Mouse (Mus musculus) spleen, adult 18-20 months (tissue): ENCODE data around the gene Itga8.

ENCODE experiments used
- DNase-seq, 2 experiments: peaks; one replicate each; pipeline ENCODE4 v3.0.0; 2022; ENCODE audit warnings: mixed read lengths in 2 of 2

Itga8 gene

GRCm38 (mm10) chr2:12293458-12293857 lies 8.3 kb downstream of the Itga8 start:
- DNase-seq, result no peak

GRCm38 (mm10) chr2:12292023-12292820 lies 9.5 kb downstream of the Itga8 start:
- no peak for DNase-seq

- DNase-seq, result no peak
Observed at GRCm38 (mm10) chr2:12290235-12290634, 11.5 kb downstream of the Itga8 start.

- no peak for DNase-seq
Observed at GRCm38 (mm10) chr2:12287831-12288230, 13.9 kb downstream of the Itga8 start.

- DNase-seq, result no peak
Observed at GRCm38 (mm10) chr2:12280664-12281063, 21.1 kb downstream of the Itga8 start.

- DNase-seq, result no peak
Observed at GRCm38 (mm10) chr2:12279070-12279612, 22.6 kb downstream of the Itga8 start.

GRCm38 (mm10) chr2:12256635-12257317 lies 44.9 kb downstream of the Itga8 start:
- no peak for DNase-seq

- DNase-seq, result no peak
Observed at GRCm38 (mm10) chr2:12255901-12256300, 45.8 kb downstream of the Itga8 start.

- no peak for DNase-seq
Observed at GRCm38 (mm10) chr2:12235345-12235744, 66.4 kb downstream of the Itga8 start.

- no peak for DNase-seq
Observed at GRCm38 (mm10) chr2:12229721-12230120, 72.0 kb downstream of the Itga8 start.

- DNase-seq, result no peak
Observed at GRCm38 (mm10) chr2:12228335-12228734, 73.4 kb downstream of the Itga8 start.

GRCm38 (mm10) chr2:12227243-12227642 lies 74.5 kb downstream of the Itga8 start:
- DNase-seq, result no peak

- DNase-seq, result no peak
Observed at GRCm38 (mm10) chr2:12226367-12226766, 75.4 kb downstream of the Itga8 start.

GRCm38 (mm10) chr2:12221671-12222070 lies 80.1 kb downstream of the Itga8 start:
- DNase-seq, result no peak

GRCm38 (mm10) chr2:12213464-12213790 lies 88.3 kb downstream of the Itga8 start:
- DNase-seq, result no peak

GRCm38 (mm10) chr2:12212662-12213463 lies 88.9 kb downstream of the Itga8 start:
- no peak for DNase-seq

GRCm38 (mm10) chr2:12208142-12208541 lies 93.6 kb downstream of the Itga8 start:
- DNase-seq, result no peak

GRCm38 (mm10) chr2:12206353-12206752 lies 95.4 kb downstream of the Itga8 start:
- DNase-seq, result no peak

GRCm38 (mm10) chr2:12205875-12206274 lies 95.8 kb downstream of the Itga8 start:
- DNase-seq, result no peak

- DNase-seq, result no peak
Observed at GRCm38 (mm10) chr2:12203231-12203630, 98.5 kb downstream of the Itga8 start.

- DNase-seq, result no peak
Observed at GRCm38 (mm10) chr2:12198699-12199098, 103.0 kb downstream of the Itga8 start.

- no peak for DNase-seq
Observed at GRCm38 (mm10) chr2:12198214-12198613, 103.5 kb downstream of the Itga8 start.

- DNase-seq, result no peak
Observed at GRCm38 (mm10) chr2:12197711-12198110, 104.0 kb downstream of the Itga8 start.
